Comparison of ENCODE assay signal across 21 mouse cellular contexts in the genomic region with DNA sequence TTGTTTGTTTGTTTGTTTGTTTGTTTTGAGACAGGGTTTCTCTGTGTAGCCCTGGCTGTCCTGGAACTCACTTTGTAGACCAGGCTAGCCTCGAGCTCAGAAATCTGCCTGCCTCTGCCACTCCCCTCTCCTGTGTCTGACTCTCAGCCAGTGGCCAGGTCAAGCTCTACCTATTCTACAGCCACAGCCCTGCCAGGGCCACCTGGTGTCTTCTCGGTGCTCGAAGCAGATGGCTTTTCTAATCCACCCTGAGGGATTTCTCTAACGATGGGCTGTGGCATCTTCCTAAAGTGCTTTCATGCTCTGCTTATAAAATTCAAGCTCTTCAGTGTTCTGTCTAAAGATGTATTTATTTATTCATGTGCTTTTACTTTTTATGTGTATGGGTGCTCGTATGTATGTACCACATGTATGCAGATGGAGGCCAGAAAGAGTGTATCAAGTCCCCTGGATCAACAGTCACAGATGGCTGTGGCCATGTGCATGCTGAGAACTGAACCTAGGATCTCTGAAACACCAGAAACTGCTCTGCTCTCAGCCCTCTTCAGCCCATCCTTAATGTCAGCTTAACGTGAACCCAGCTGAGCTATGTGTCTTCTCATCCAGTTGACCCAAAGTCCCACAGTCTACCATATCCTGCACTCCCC.
"Had no signal": no experiment of that assay in that cellular context is flagged by ENCODE, and none has a peak within 500 bp of the region (broad histone marks: within the 10 kb centered on the region; RNA-seq: fewer than 3 reads in every experiment).

No protein-coding gene starts in this region.

- H3K9ac ChIP-seq: kidney, embryonic 15.5 days; limb, embryonic 12.5 days; limb, embryonic 15.5 days; liver, embryonic 14.5 days; liver, postnatal 0 days; lung, embryonic 14.5 days; midbrain, embryonic 12.5 days; midbrain, embryonic 15.5 days; neural tube, embryonic 12.5 days; neural tube, embryonic 15.5 days had no signal

- DNase-seq: kidney, postnatal 10 days; kidney, postnatal 36 days; liver, postnatal 0 days; lung, embryonic 14.5 days; right cerebral cortex, adult 18-20 months; right cerebral cortex, postnatal 14 days; right cerebral cortex, postnatal 4 days; thymus, adult 2 months; thymus, postnatal 14 days had no signal

- H3K9me3 ChIP-seq: kidney, embryonic 15.5 days; limb, embryonic 12.5 days; limb, embryonic 15.5 days; midbrain, embryonic 12.5 days; midbrain, embryonic 15.5 days; neural tube, embryonic 12.5 days; neural tube, embryonic 15.5 days had no signal

- H3K27me3 ChIP-seq: kidney, embryonic 15.5 days; limb, embryonic 12.5 days; limb, embryonic 15.5 days; midbrain, embryonic 12.5 days; midbrain, embryonic 15.5 days; neural tube, embryonic 12.5 days; neural tube, embryonic 15.5 days had no signal

- ATAC-seq: liver, postnatal 0 days; lung, postnatal 0 days; midbrain, embryonic 15.5 days had no signal

- H3K4me1 ChIP-seq: midbrain, embryonic 12.5 days had no signal

- H3K36me3 ChIP-seq: kidney, embryonic 15.5 days; limb, embryonic 12.5 days; limb, embryonic 15.5 days; midbrain, embryonic 15.5 days; neural tube, embryonic 12.5 days had no signal

- H3K4me3 ChIP-seq: kidney, embryonic 15.5 days; limb, embryonic 12.5 days; limb, embryonic 15.5 days; midbrain, embryonic 12.5 days; midbrain, embryonic 15.5 days; neural tube, embryonic 12.5 days; neural tube, embryonic 15.5 days had no signal

- H3K4me2 ChIP-seq: kidney, embryonic 15.5 days; limb, embryonic 12.5 days; limb, embryonic 15.5 days; liver, embryonic 11.5 days; lung, embryonic 14.5 days; midbrain, embryonic 12.5 days; midbrain, embryonic 15.5 days; neural tube, embryonic 12.5 days; neural tube, embryonic 15.5 days had no signal

- H3K27ac ChIP-seq: kidney, embryonic 15.5 days; limb, embryonic 12.5 days; limb, embryonic 15.5 days; liver, embryonic 14.5 days; macrophage; midbrain, embryonic 12.5 days; midbrain, embryonic 15.5 days; neural tube, embryonic 12.5 days; neural tube, embryonic 15.5 days; stomach, postnatal 0 days had no signal
